Mouse (Mus musculus): Measurements from ENCODE around the gene Rhoh. TPM values are rescaled to one million over a fixed set of nuclear protein-coding genes. Genes with fewer than 3 reads are reported as not detected.
A peak's percentile ranks its signal among the peaks of the same experiment; 100 is the strongest.

The Rhoh gene
- polyA plus RNA-seq, 1 experiment from 2014 or later = 2.2 TPM

DNA sequence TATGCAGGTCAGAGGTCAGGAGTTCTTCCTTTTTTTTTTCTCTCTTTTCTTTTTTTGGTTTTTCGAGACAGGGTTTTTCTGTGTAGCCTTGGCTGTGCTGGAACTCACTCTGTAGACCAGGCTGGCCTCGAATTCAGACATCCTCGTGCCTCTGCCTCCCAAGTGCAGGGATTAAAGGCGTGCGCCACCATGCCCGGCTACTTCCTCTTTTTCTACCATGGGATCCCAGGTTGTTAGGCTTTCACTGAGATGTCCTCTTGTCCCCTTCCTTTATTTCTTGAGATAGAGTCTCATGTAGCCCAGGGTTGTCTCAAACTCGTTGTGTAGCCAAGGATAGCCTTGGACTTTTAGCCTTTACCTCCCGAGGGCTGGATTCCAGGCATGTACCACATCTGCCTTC, 14.5 kb upstream of the Rhoh start:
- 88% methylated on average over 8 of the region's 8 CpGs for WGBS
- Histone ChIP-seq H3K9ac (no peak overlapping the region), H3K36me3 (no peaks in the 10 kb centered on the region), H3K9me3 (no peaks in the 10 kb centered on the region), H3K4me1 (no peaks in the 10 kb centered on the region), H3K4me3 (no peak overlapping the region), H3K27ac (0 out of 2 replicates have a peak overlapping the region, but pooled peaks have one; percentile 3), H3K27me3 (no peaks in the 10 kb centered on the region), H3K4me2 (no peak overlapping the region)
- ATAC-seq (ENCODE audit: insufficient number of reproducible peaks, low FRiP score, low TSS enrichment, low read depth) = no peak

DNA sequence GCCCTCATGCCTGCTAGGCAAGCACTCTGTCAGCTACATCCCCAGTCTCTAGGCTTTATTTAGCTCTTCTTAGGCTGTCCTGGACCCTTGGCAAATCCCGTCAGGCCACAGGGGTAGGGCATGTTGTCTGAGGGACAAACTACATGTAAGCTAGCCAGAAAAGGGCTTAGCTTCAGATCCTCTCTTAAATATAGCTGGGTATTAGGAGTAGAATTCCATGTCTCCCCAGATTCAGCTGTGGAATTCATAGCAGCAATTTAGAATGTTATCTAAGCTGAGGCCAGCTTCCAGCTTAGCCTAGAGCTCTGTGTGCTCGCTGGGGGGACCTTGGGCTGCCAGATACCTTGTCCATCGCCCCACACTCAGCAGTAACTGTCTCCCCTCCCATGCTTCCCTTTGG, 14.1 kb upstream of the Rhoh start:
- 0 out of 2 replicates have a peak overlapping the region, but pooled peaks have one; percentile 3 for H3K27ac ChIP-seq
- H3K4me1 ChIP-seq = no peaks in the 10 kb centered on the region
- no peaks in the 10 kb centered on the region for H3K27me3 ChIP-seq
- ATAC-seq (ENCODE audit: insufficient number of reproducible peaks, low FRiP score, low TSS enrichment, low read depth) = peak; percentile 52; the same call in 1 of the 2 replicates
- H3K4me2 ChIP-seq = no peak overlapping the region
- H3K36me3 ChIP-seq = no peaks in the 10 kb centered on the region
- H3K9ac ChIP-seq = no peak overlapping the region
- H3K4me3 ChIP-seq = no peak overlapping the region
- WGBS = 64% methylated on average over 3 of the region's 3 CpGs
- H3K9me3 ChIP-seq = no peaks in the 10 kb centered on the region

DNA sequence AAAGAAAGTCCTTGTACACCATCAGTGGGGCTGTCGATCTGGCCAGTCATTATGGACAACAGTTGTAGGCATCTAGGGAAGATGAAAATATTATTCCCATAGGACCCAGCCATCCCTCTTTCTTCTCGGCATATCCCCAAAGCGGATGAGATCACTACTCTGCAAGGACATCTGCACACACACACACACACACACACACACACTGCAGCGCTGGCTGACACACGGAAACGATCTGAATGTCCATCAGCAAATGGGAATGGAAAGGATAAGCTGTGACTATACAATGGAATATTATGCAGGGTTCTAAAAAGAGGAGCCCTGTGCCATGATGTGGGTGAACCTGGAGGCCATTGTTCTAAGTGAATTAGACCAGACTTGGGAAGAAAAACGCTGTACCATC, 13.4 kb upstream of the Rhoh start:
- no peak overlapping the region for H3K9ac ChIP-seq
- no peaks in the 10 kb centered on the region for H3K36me3 ChIP-seq
- no peaks in the 10 kb centered on the region for H3K27me3 ChIP-seq
- H3K4me3 ChIP-seq = no peak overlapping the region
- 84% methylated on average over 7 of the region's 7 CpGs for WGBS
- H3K9me3 ChIP-seq = no peaks in the 10 kb centered on the region
- no peak overlapping the region for H3K4me2 ChIP-seq
- no peak for ATAC-seq (ENCODE audit: insufficient number of reproducible peaks, low FRiP score, low TSS enrichment, low read depth)
- no peak overlapping the region for H3K27ac ChIP-seq
- no peaks in the 10 kb centered on the region for H3K4me1 ChIP-seq

DNA sequence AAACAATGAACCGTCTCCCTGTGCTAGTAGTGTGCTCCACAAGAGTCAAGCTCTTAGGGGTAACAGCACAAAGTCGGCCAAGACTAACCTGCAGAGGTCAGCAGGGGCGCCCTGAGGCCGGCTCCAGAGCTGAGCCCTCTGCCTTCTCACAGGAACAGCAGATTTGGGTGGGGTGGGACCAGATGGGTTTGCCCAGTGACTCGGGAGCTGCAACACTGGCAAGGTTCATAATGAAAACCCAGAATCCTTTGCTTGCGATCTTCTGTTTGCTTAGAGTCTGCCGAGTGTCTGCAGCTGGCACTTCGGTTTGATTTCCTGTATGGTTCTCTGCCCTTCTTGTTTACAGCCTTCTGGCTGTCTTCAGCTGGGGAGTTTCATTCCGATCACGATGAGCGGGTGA, 10.2 kb upstream of the Rhoh start:
- Histone ChIP-seq H3K9ac (no peak overlapping the region), H3K4me2 (no peak overlapping the region), H3K4me3 (no peak overlapping the region), H3K36me3 (no peaks in the 10 kb centered on the region), H3K9me3 (no peaks in the 10 kb centered on the region), H3K27ac (no peak overlapping the region), H3K27me3 (no peaks in the 10 kb centered on the region), H3K4me1 (no peaks in the 10 kb centered on the region)
- 59% methylated on average over 11 of the region's 11 CpGs for WGBS
- ATAC-seq (ENCODE audit: insufficient number of reproducible peaks, low FRiP score, low TSS enrichment, low read depth) = no peak

DNA sequence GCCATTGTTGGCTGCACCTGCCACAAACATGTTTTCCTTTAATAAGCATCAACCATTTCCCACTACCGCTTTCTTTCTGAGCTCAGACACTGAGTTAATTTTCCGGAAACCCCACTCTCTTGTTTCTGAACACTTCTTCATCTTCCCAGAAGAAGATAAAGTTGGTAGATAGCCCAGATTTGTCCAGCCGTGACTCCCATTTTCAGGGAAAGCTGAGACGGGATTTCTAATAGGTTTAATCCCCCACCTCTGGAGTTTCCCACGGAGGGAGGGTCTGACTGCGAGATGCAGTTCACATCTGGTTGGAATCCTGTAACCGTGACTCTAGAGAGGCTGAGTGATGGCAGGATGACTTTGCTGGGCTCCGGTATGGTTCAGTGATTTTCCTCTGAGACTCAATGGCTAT, 6.2 kb upstream of the Rhoh start:
- Histone ChIP-seq H3K27ac (no peak overlapping the region), H3K36me3 (no peaks in the 10 kb centered on the region), H3K9me3 (no peaks in the 10 kb centered on the region), H3K9ac (no peak overlapping the region), H3K4me1 (peaks cover 4% of the 10 kb centered on the region; the same call in 1 of the 2 replicates), H3K4me3 (no peak overlapping the region), H3K4me2 (no peak overlapping the region), H3K27me3 (no peaks in the 10 kb centered on the region)
- WGBS = 48% methylated on average over 8 of the region's 8 CpGs
- ATAC-seq (ENCODE audit: insufficient number of reproducible peaks, low FRiP score, low TSS enrichment, low read depth) = no peak

DNA sequence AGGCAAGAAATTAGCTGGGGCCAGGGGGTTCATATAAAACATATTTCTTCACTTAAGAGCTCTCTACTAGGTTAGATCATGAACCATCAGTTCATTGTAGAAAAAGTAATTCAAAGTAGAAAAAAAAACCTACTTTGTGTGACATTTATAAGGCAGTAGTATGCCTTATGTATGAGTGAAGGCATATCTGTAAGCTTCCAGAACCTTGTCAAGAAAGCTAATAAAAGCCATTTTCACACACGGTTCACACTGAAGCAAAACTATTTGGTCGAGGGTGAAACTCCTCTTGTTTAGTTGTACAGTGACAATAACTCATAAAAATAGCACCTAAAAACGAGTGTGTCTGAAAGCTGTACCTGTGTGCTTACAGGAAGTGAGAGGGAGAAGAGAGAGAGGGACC, 5.4 kb upstream of the Rhoh start:
- no peak overlapping the region for H3K4me2 ChIP-seq
- no peak for ATAC-seq (ENCODE audit: insufficient number of reproducible peaks, low FRiP score, low TSS enrichment, low read depth)
- H3K4me1 ChIP-seq = peaks cover 4% of the 10 kb centered on the region; the same call in 1 of the 2 replicates
- H3K36me3 ChIP-seq = no peaks in the 10 kb centered on the region
- no peak overlapping the region for H3K9ac ChIP-seq
- no peaks in the 10 kb centered on the region for H3K9me3 ChIP-seq
- H3K4me3 ChIP-seq = no peak overlapping the region
- H3K27ac ChIP-seq = no peak overlapping the region
- H3K27me3 ChIP-seq = no peaks in the 10 kb centered on the region
- 37% methylated on average over 3 of the region's 3 CpGs for WGBS

DNA sequence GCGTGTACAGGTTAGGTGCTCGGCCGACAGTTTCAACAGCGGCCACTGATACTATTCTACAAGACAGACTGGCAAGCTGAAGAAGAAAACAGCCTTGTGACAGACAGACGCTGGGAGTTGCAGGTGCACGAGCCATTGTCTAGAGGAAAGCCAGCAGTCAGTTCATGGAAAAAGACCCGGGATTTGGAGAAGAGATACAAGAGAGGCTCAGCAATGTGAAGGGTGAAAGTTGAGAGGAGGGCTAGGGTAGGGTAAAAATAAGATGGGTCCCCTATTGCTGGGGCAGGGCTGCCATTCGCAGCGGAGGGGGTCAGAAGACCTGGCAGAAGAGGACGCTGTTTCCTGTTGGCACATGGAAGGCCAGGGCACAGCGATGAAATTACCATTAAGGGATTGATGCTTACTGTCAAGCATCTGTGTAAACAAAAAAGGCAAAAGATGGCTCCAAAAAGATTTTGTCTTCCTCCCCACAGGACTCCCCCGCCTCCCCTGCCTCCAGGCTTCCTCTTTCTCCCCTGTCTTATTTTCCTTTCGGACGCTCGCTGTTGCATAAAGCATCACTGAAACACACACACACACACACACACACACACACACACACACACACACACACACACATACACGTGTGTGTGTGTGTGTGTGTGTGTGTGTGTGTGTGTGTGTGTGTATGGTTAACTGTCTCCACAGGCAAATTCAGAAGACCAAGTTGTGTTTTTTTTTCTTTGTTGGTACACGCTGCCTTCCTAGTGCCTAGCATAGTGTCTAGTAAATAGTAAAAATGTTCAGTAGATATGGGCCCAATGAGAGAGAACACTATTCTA, 4.2 kb upstream of the Rhoh start:
- 92% methylated on average over 13 of the region's 17 CpGs for WGBS
- H3K27me3 ChIP-seq = no peaks in the 10 kb centered on the region
- no peak overlapping the region for H3K9ac ChIP-seq
- ATAC-seq (ENCODE audit: insufficient number of reproducible peaks, low FRiP score, low TSS enrichment, low read depth) = no peak
- H3K4me2 ChIP-seq = no peak overlapping the region
- no peak overlapping the region for H3K27ac ChIP-seq
- H3K4me3 ChIP-seq = no peak overlapping the region
- H3K9me3 ChIP-seq = no peaks in the 10 kb centered on the region
- peaks cover 4% of the 10 kb centered on the region; the same call in 1 of the 2 replicates for H3K4me1 ChIP-seq
- no peaks in the 10 kb centered on the region for H3K36me3 ChIP-seq

DNA sequence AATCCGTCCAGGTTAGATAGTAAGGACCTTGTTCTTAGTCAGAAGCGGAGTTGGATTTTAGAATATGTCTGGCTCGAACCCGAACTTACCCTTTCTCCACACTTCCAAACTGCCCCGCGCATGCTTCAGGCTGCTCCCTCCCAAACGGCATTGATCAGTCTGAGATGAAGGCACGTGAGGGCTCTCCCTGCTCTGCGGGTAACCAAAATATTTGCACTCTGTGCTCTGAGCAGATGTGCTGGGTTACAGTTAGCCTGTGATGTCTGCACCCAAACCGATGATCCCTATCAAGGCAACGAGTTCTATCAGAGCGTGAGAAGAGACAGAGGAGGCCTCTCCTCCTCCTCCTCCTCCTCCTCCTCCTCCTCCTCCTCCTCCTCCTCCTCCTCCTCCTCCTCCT, 3.1 kb upstream of the Rhoh start:
- H3K27ac ChIP-seq = no peak overlapping the region
- 70% methylated on average over 12 of the region's 12 CpGs for WGBS
- ATAC-seq (ENCODE audit: insufficient number of reproducible peaks, low FRiP score, low TSS enrichment, low read depth) = no peak
- H3K4me3 ChIP-seq = no peak overlapping the region
- H3K9me3 ChIP-seq = no peaks in the 10 kb centered on the region
- H3K4me1 ChIP-seq = peaks cover 4% of the 10 kb centered on the region; the same call in 1 of the 2 replicates
- no peaks in the 10 kb centered on the region for H3K27me3 ChIP-seq
- H3K36me3 ChIP-seq = no peaks in the 10 kb centered on the region
- H3K4me2 ChIP-seq = no peak overlapping the region
- H3K9ac ChIP-seq = no peak overlapping the region

DNA sequence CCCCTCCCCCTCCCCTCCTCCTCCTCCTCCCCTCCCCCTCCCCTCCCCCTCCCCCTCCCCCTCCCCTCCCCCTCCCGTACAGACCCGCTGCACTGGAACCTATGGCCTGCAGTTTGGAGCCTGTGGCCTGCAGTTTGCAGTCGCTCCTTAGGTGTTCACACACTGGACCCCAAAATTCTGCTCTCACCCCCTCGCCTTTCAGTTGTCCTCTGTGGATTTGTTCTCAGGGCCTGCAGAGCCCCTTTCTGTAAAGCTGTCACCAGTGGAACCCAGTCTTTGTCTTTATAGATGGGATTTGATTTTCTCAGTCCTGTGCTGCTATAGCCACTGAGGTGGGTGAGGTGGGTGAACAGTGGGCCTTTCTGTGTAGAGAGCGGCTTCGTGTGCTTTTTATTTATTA, 2.7 kb upstream of the Rhoh start:
- Histone ChIP-seq H3K4me2 (no peak overlapping the region), H3K27me3 (no peaks in the 10 kb centered on the region), H3K36me3 (no peaks in the 10 kb centered on the region), H3K4me3 (no peak overlapping the region), H3K4me1 (peaks cover 4% of the 10 kb centered on the region; the same call in 1 of the 2 replicates), H3K9ac (no peak overlapping the region), H3K9me3 (no peaks in the 10 kb centered on the region), H3K27ac (peak overlapping the region; percentile 54; the same call in 1 of the 2 replicates)
- WGBS = 76% methylated on average over 4 of the region's 6 CpGs
- no peak; the same call in 1 of the 2 replicates for ATAC-seq (ENCODE audit: insufficient number of reproducible peaks, low FRiP score, low TSS enrichment, low read depth)

DNA sequence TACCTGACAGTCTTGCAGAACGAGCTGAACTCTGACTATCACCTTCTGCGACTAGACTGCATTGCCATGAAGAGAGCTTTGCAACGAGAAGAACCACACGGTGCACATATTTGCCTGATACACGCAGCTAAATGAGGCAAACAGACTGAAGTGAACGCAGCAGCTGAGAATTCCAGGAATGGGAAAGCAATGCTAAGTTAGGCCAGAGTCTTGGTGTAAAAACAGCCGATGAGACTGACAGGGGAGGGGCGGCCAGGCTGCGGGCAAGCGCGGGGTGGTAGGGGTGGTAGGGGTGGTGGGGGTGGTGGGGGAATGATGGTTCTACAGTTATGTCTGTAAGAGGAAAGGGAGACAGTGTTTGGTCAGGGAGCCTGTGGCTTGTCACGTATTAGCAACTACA, 2.1 kb upstream of the Rhoh start:
- peaks cover 4% of the 10 kb centered on the region; the same call in 1 of the 2 replicates for H3K4me1 ChIP-seq
- H3K27ac ChIP-seq = peak overlapping the region; percentile 54; the same call in 1 of the 2 replicates
- no peak overlapping the region for H3K9ac ChIP-seq
- peak; percentile 66; the same call in 1 of the 2 replicates for ATAC-seq (ENCODE audit: insufficient number of reproducible peaks, low FRiP score, low TSS enrichment, low read depth)
- H3K4me2 ChIP-seq = no peak overlapping the region
- H3K9me3 ChIP-seq = no peaks in the 10 kb centered on the region
- H3K27me3 ChIP-seq = no peaks in the 10 kb centered on the region
- no peak overlapping the region for H3K4me3 ChIP-seq
- WGBS = 32% methylated on average over 12 of the region's 12 CpGs
- H3K36me3 ChIP-seq = no peaks in the 10 kb centered on the region

DNA sequence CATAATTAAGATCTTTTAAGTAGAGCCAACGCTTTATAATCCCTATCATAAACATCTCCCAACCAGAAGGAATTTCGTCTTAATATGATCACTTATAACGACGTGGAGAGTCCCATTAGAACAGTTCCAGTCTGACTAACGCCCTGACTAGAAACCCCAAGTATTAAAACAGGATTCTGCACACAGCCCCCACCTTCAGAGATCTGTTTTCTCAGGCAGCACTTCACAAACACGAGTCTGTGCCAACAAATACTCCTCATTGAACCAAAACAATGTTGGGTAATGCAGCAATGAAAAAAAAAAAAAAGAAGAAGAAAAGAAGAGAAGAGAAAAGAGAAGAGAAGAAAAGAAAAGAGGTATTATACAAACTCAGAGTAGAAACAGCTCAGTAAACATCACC, 1.6 kb upstream of the Rhoh start:
- no peak overlapping the region for H3K4me3 ChIP-seq
- no peaks in the 10 kb centered on the region for H3K9me3 ChIP-seq
- peaks cover 4% of the 10 kb centered on the region; the same call in 1 of the 2 replicates for H3K4me1 ChIP-seq
- H3K4me2 ChIP-seq = no peak overlapping the region
- no peaks in the 10 kb centered on the region for H3K27me3 ChIP-seq
- H3K9ac ChIP-seq = no peak overlapping the region
- WGBS = 30% methylated on average over 6 of the region's 6 CpGs
- H3K36me3 ChIP-seq = no peaks in the 10 kb centered on the region
- no peak for ATAC-seq (ENCODE audit: insufficient number of reproducible peaks, low FRiP score, low TSS enrichment, low read depth)
- no peak overlapping the region for H3K27ac ChIP-seq

DNA sequence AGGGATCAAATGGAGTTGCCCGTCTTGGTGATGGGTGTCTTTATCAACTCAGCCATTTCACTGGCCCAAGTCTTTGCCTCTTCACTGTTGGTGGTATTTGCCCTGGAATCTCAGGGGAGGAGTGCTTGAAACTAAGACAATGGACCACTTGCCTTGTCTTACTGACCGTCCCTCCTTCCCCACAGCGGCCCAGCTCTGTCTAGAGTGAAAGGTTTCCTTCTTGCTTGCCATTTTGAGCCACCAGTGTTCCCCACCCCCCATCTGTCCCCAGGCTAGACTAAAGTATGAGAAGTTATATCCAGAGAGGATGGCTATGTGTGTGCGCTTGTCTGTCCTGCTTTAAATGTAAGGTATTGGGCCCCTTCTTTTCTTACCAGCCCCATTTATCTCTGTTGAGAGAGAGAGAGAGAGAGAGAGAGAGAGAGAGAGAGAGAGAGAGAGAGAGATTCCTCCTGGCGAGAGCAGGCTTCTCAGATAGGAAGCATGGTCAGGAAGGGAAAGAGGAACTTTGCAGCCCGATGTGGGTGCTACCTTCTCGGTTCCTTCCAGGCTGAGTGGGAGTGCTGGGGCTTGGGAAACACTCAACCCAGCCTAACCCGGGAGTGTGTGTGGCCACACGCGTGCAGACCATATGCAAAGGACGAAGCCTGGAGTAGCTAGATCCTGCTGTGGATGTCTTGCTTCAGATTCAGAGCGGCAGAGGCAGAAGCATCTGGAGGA, 572 bp upstream of the Rhoh start:
- no peak for ATAC-seq (ENCODE audit: insufficient number of reproducible peaks, low FRiP score, low TSS enrichment, low read depth)
- H3K9ac ChIP-seq = no peak overlapping the region
- no peak overlapping the region for H3K4me2 ChIP-seq
- WGBS = 78% methylated on average over 12 of the region's 12 CpGs
- peaks cover 4% of the 10 kb centered on the region; the same call in 1 of the 2 replicates for H3K4me1 ChIP-seq
- H3K4me3 ChIP-seq = no peak overlapping the region
- no peaks in the 10 kb centered on the region for H3K27me3 ChIP-seq
- H3K27ac ChIP-seq = no peak overlapping the region
- no peaks in the 10 kb centered on the region for H3K36me3 ChIP-seq
- no peaks in the 10 kb centered on the region for H3K9me3 ChIP-seq
